Comparison of ENCODE assay signal across 17 mouse cellular contexts in genomic region chr3:87958967-87959366, GRCm38 (mm10). TPM values are rescaled to one million over a fixed set of nuclear protein-coding genes. Genes with fewer than 3 reads are reported as not detected.
A peak's percentile ranks its signal among the peaks of the same experiment; 100 is the strongest.
DNase-seq lines count a peak whose midpoint lies in the region; ATAC-seq lines count a peak whose summit lies in the region.
"Had no signal": no experiment of that assay in that cellular context is flagged by ENCODE, and none has a peak within 500 bp of the region (broad histone marks: within the 10 kb centered on the region; RNA-seq: fewer than 3 reads in every experiment).

No protein-coding gene starts in this region.

- no peaks in the 10 kb centered on the region for H3K9me3 ChIP-seq in forebrain, embryonic 10.5 days
- no peaks in the 10 kb centered on the region for H3K9me3 ChIP-seq in forebrain, embryonic 16.5 days (ENCODE audit: control insufficient read depth, low read length)
- H3K9me3 ChIP-seq in kidney, embryonic 15.5 days (replicated peaks), result no peaks in the 10 kb centered on the region
- no peaks in the 10 kb centered on the region for H3K9me3 ChIP-seq in embryonic facial prominence, embryonic 14.5 days (ENCODE audit: control insufficient read depth, low read length)
- H3K9me3 ChIP-seq in neural tube, embryonic 11.5 days (ENCODE audit: control insufficient read depth, low read length), result no peaks in the 10 kb centered on the region

- peaks cover 15% of the 10 kb centered on the region for H3K36me3 ChIP-seq in forebrain, embryonic 10.5 days (replicated peaks)
- no peaks in the 10 kb centered on the region for H3K36me3 ChIP-seq in forebrain, embryonic 16.5 days (ENCODE audit: control insufficient read depth, insufficient read depth)
- H3K36me3 ChIP-seq in kidney, embryonic 15.5 days, result no peaks in the 10 kb centered on the region
- H3K36me3 ChIP-seq in embryonic facial prominence, embryonic 14.5 days (ENCODE audit: control insufficient read depth, insufficient read depth, low read length), result peaks cover 10% of the 10 kb centered on the region; the same call in 1 of the 2 replicates
- H3K36me3 ChIP-seq in neural tube, embryonic 11.5 days (ENCODE audit: control insufficient read depth, insufficient read depth, low read length), result peaks cover 3% of the 10 kb centered on the region; the same call in 1 of the 2 replicates

- DNase-seq in forebrain, embryonic 10.5 days (ENCODE audit: extremely low spot score, low spot score), result no peak
- DNase-seq in kidney, postnatal 14 days, result no peak
- DNase-seq in embryonic facial prominence, embryonic 14.5 days (ENCODE audit: low spot score), result no peak
- no peak for DNase-seq in neural tube, embryonic 11.5 days (ENCODE audit: low spot score)
- DNase-seq in left cerebral cortex, postnatal 25 days (ENCODE audit: low spot score in 2 of 2), result no peak
- no peak for DNase-seq in layer of hippocampus, adult 11-12 months (ENCODE audit: low spot score)
- DNase-seq: cerebellum, adult 11-12 months; heart, adult 18-20 months; lung, postnatal 10 days; retina, postnatal 1 day had no signal

- peaks cover 55% of the 10 kb centered on the region for H3K4me1 ChIP-seq in forebrain, embryonic 10.5 days
- peaks cover 15% of the 10 kb centered on the region for H3K4me1 ChIP-seq in forebrain, embryonic 16.5 days (replicated peaks; ENCODE audit: control insufficient read depth, insufficient read depth, low read length)
- peaks cover 32% of the 10 kb centered on the region for H3K4me1 ChIP-seq in kidney, embryonic 15.5 days
- H3K4me1 ChIP-seq in embryonic facial prominence, embryonic 14.5 days (ENCODE audit: control insufficient read depth, insufficient read depth, low read length), result peaks cover 22% of the 10 kb centered on the region
- H3K4me1 ChIP-seq in neural tube, embryonic 11.5 days (ENCODE audit: control insufficient read depth, insufficient read depth, low read length), result peaks cover 29% of the 10 kb centered on the region

- peak overlapping the region; percentile 96 for H3K27ac ChIP-seq in forebrain, embryonic 10.5 days
- no peak overlapping the region for H3K27ac ChIP-seq in forebrain, embryonic 16.5 days (ENCODE audit: low read length)
- peak overlapping the region; percentile 98 for H3K27ac ChIP-seq in kidney, embryonic 15.5 days
- peak overlapping the region; percentile 96 for H3K27ac ChIP-seq in embryonic facial prominence, embryonic 14.5 days (replicated peaks; ENCODE audit: low read depth, low read length)
- peak overlapping the region; percentile 96 for H3K27ac ChIP-seq in neural tube, embryonic 11.5 days (ENCODE audit: low read depth, low read length)
- H3K27ac ChIP-seq: liver, embryonic 14.5 days had no signal

- intact Hi-C loops in left cerebral cortex, postnatal 25 days (cut with DNase I), result no loop called here

- ATAC-seq in forebrain, embryonic 16.5 days, result no peak
- no peak for ATAC-seq in kidney, embryonic 15.5 days (replicated peaks; ENCODE audit: low FRiP score)
- no peak for ATAC-seq in embryonic facial prominence, embryonic 14.5 days (ENCODE audit: low read depth)
- no peak for ATAC-seq in neural tube, embryonic 11.5 days (ENCODE audit: insufficient read depth, low FRiP score, low TSS enrichment)
- ATAC-seq: activated CD4-positive, CD25-positive, alpha-beta regulatory T cell, adult 4 months; intestine, postnatal 0 days had no signal

- no peak overlapping the region for H3K4me2 ChIP-seq in forebrain, embryonic 16.5 days (ENCODE audit: low read length)
- no peak overlapping the region for H3K4me2 ChIP-seq in kidney, embryonic 15.5 days
- no peak overlapping the region for H3K4me2 ChIP-seq in embryonic facial prominence, embryonic 14.5 days (ENCODE audit: low read depth, low read length)
- no peak overlapping the region for H3K4me2 ChIP-seq in neural tube, embryonic 11.5 days (ENCODE audit: low read depth)

- no peak overlapping the region; the same call in none of the 2 replicates for H3K4me3 ChIP-seq in forebrain, embryonic 10.5 days
- no peak overlapping the region for H3K4me3 ChIP-seq in forebrain, embryonic 16.5 days (replicated peaks; ENCODE audit: low read length)
- H3K4me3 ChIP-seq in kidney, embryonic 15.5 days (replicated peaks), result no peak overlapping the region
- no peak overlapping the region for H3K4me3 ChIP-seq in embryonic facial prominence, embryonic 14.5 days (ENCODE audit: low read depth, low read length)
- H3K4me3 ChIP-seq in neural tube, embryonic 11.5 days (ENCODE audit: low read depth, low read length), result no peak overlapping the region

- 0 out of 2 replicates have a peak, but pooled peaks cover 4% of the 10 kb centered on the region for H3K27me3 ChIP-seq in forebrain, embryonic 10.5 days (ENCODE audit: poor library complexity, severe bottlenecking)
- no peaks in the 10 kb centered on the region for H3K27me3 ChIP-seq in forebrain, embryonic 16.5 days (replicated peaks; ENCODE audit: control insufficient read depth, insufficient read depth, low read length)
- no peaks in the 10 kb centered on the region for H3K27me3 ChIP-seq in kidney, embryonic 15.5 days
- no peaks in the 10 kb centered on the region for H3K27me3 ChIP-seq in embryonic facial prominence, embryonic 14.5 days (replicated peaks; ENCODE audit: control insufficient read depth, insufficient read depth, low read length)
- H3K27me3 ChIP-seq in neural tube, embryonic 11.5 days (ENCODE audit: control insufficient read depth, insufficient read depth, low read length), result no peaks in the 10 kb centered on the region

- H3K9ac ChIP-seq in forebrain, embryonic 16.5 days (replicated peaks; ENCODE audit: low read depth, low read length), result no peak overlapping the region
- H3K9ac ChIP-seq in kidney, embryonic 15.5 days, result no peak overlapping the region
- no peak overlapping the region for H3K9ac ChIP-seq in embryonic facial prominence, embryonic 14.5 days (ENCODE audit: low read depth, low read length)
- H3K9ac ChIP-seq in neural tube, embryonic 11.5 days (ENCODE audit: low read length), result no peak overlapping the region
- H3K9ac ChIP-seq: liver, embryonic 14.5 days had no signal

- WGBS in forebrain, embryonic 10.5 days, result 26% methylated on average over 1 of the region's 1 CpGs
- WGBS in forebrain, embryonic 16.5 days, result 19% methylated on average over 1 of the region's 1 CpGs
- 52% methylated on average over 1 of the region's 1 CpGs for WGBS in kidney, embryonic 15.5 days
- 34% methylated on average over 1 of the region's 1 CpGs for WGBS in embryonic facial prominence, embryonic 14.5 days
- 20% methylated on average over 1 of the region's 1 CpGs for WGBS in neural tube, embryonic 11.5 days

RNA-seq across cellular contexts. Expression of gene Crabp2, which starts 10.5 kb away (rescaled TPM):
- 834 and 866 TPM in 2 replicates for polyA plus RNA-seq in forebrain, embryonic 10.5 days (2016; fragmentation: Nextera tagmentation; extraction: Ambion mirVana)
- polyA plus RNA-seq in forebrain, embryonic 16.5 days (2015; fragmentation: Nextera tagmentation; extraction: Ambion mirVana), result 18.9 and 19.4 TPM in 2 replicates
- 81.1 and 82.3 TPM in 2 replicates for polyA plus RNA-seq in kidney, embryonic 15.5 days (2015; fragmentation: Nextera tagmentation; extraction: Ambion mirVana)
- 145 and 175 TPM in 2 replicates for polyA plus RNA-seq in embryonic facial prominence, embryonic 14.5 days (2014; fragmentation: Nextera tagmentation; extraction: Ambion mirVana)
- 565 and 607 TPM in 2 replicates for polyA plus RNA-seq in neural tube, embryonic 11.5 days (2014; fragmentation: Nextera tagmentation; extraction: Ambion mirVana)
- 1 to 10 TPM; 3.9 to 5.7 TPM for total RNA-seq in left cerebral cortex, postnatal 25 days (2021)
- total RNA-seq: heart, adult 18-20 months; heart, postnatal 25 days had no signal
- polyA plus RNA-seq: activated CD4-positive, CD25-positive, alpha-beta regulatory T cell, adult 4 months; small intestine, adult 2 months had no signal

RNA-seq across cellular contexts. Expression of gene Nes, which starts 11.9 kb away (rescaled TPM):
- 81.2 and 86.9 TPM in 2 replicates for polyA plus RNA-seq in forebrain, embryonic 10.5 days (2016; fragmentation: Nextera tagmentation; extraction: Ambion mirVana)
- polyA plus RNA-seq in forebrain, embryonic 16.5 days (2015; fragmentation: Nextera tagmentation; extraction: Ambion mirVana), result 35.7 and 41.6 TPM in 2 replicates
- polyA plus RNA-seq in kidney, embryonic 15.5 days (2015; fragmentation: Nextera tagmentation; extraction: Ambion mirVana), result 31.1 and 34.6 TPM in 2 replicates
- polyA plus RNA-seq in embryonic facial prominence, embryonic 14.5 days (2014; fragmentation: Nextera tagmentation; extraction: Ambion mirVana), result 36.4 and 40.5 TPM in 2 replicates
- polyA plus RNA-seq in neural tube, embryonic 11.5 days (2014; fragmentation: Nextera tagmentation; extraction: Ambion mirVana), result 59.5 and 60.2 TPM in 2 replicates
- total RNA-seq in left cerebral cortex, postnatal 25 days (2021), result 1 to 10 TPM; 5.2 to 6.2 TPM
- polyA plus RNA-seq: activated CD4-positive, CD25-positive, alpha-beta regulatory T cell, adult 4 months had no signal

RNA-seq across cellular contexts. Expression of gene Rrnad1, which starts 28.4 kb away (rescaled TPM):
- 19.1 and 22.8 TPM in 2 replicates for polyA plus RNA-seq in forebrain, embryonic 10.5 days (2016; fragmentation: Nextera tagmentation; extraction: Ambion mirVana)
- 18.4 and 23.5 TPM in 2 replicates for polyA plus RNA-seq in forebrain, embryonic 16.5 days (2015; fragmentation: Nextera tagmentation; extraction: Ambion mirVana)
- polyA plus RNA-seq in kidney, embryonic 15.5 days (2015; fragmentation: Nextera tagmentation; extraction: Ambion mirVana), result 17.7 and 23.0 TPM in 2 replicates
- 12.8 and 13.3 TPM in 2 replicates for polyA plus RNA-seq in embryonic facial prominence, embryonic 14.5 days (2014; fragmentation: Nextera tagmentation; extraction: Ambion mirVana)
- 14.5 and 16.9 TPM in 2 replicates for polyA plus RNA-seq in neural tube, embryonic 11.5 days (2014; fragmentation: Nextera tagmentation; extraction: Ambion mirVana)
- total RNA-seq in left cerebral cortex, postnatal 25 days (2021), result 10 to 100 TPM; 19.5 to 21.8 TPM

RNA-seq across cellular contexts. Expression of gene Isg20l2, which starts 28.9 kb away (rescaled TPM):
- 87.7 and 88.3 TPM in 2 replicates for polyA plus RNA-seq in forebrain, embryonic 10.5 days (2016; fragmentation: Nextera tagmentation; extraction: Ambion mirVana)
- polyA plus RNA-seq in forebrain, embryonic 16.5 days (2015; fragmentation: Nextera tagmentation; extraction: Ambion mirVana), result 43.5 and 49.4 TPM in 2 replicates
- polyA plus RNA-seq in kidney, embryonic 15.5 days (2015; fragmentation: Nextera tagmentation; extraction: Ambion mirVana), result 62.5 and 64.3 TPM in 2 replicates
- 20.9 and 22.9 TPM in 2 replicates for polyA plus RNA-seq in embryonic facial prominence, embryonic 14.5 days (2014; fragmentation: Nextera tagmentation; extraction: Ambion mirVana)
- 52.3 and 53.9 TPM in 2 replicates for polyA plus RNA-seq in neural tube, embryonic 11.5 days (2014; fragmentation: Nextera tagmentation; extraction: Ambion mirVana)
- 10 to 100 TPM; 12.8 to 16.0 TPM for total RNA-seq in left cerebral cortex, postnatal 25 days (2021)

RNA-seq across cellular contexts. Expression of gene Mrpl24, which starts 39.7 kb away (rescaled TPM):
- polyA plus RNA-seq in forebrain, embryonic 10.5 days (2016; fragmentation: Nextera tagmentation; extraction: Ambion mirVana), result 71.4 and 74.8 TPM in 2 replicates
- polyA plus RNA-seq in forebrain, embryonic 16.5 days (2015; fragmentation: Nextera tagmentation; extraction: Ambion mirVana), result 63.4 and 64.3 TPM in 2 replicates
- 85.4 TPM in 2 replicates for polyA plus RNA-seq in kidney, embryonic 15.5 days (2015; fragmentation: Nextera tagmentation; extraction: Ambion mirVana)
- 64.8 and 66.6 TPM in 2 replicates for polyA plus RNA-seq in embryonic facial prominence, embryonic 14.5 days (2014; fragmentation: Nextera tagmentation; extraction: Ambion mirVana)
- polyA plus RNA-seq in neural tube, embryonic 11.5 days (2014; fragmentation: Nextera tagmentation; extraction: Ambion mirVana), result 76.1 and 79.2 TPM in 2 replicates
- 10 to 100 TPM; 51.4 to 57.7 TPM for total RNA-seq in left cerebral cortex, postnatal 25 days (2021)
